Mouse (Mus musculus) lung, postnatal 0 days (tissue): Measurements from ENCODE around the gene Cilp. TPM values are rescaled to one million over a fixed set of nuclear protein-coding genes. Genes with fewer than 3 reads are reported as not detected.

Experiments used
- ATAC-seq: fragments of 200-750 bp; cut with Nextera tagmentation; 2 replicates; pipeline ENCODE4 v1.8.0; 2017; ENCODE audit warnings: moderate library complexity
- DNase-seq: peaks from one replicate; pipeline ENCODE4 v3.0.0-alpha.2; 2016; ENCODE audit warnings: low spot score
- H3K27ac ChIP-seq: fragments of 300-500 bp; sonication (generic); 2 replicates; pipeline ENCODE4 v1.5.1; 2014; ENCODE audit warnings: antibody characterized with exemption, mild to moderate bottlenecking, low read length, mixed read lengths
- H3K27me3 ChIP-seq: fragments of 300-500 bp; sonication (generic); replicated peaks from 2 replicates; pipeline ENCODE4 v1.6.1; 2014; ENCODE audit warnings: low read length, mixed read lengths; ENCODE audit not compliant: insufficient read depth
- H3K36me3 ChIP-seq: fragments of 300-500 bp; sonication (generic); 2 replicates; pipeline ENCODE4 v1.6.1; 2014; ENCODE audit warnings: low read length, mixed read lengths; ENCODE audit not compliant: insufficient read depth
- H3K4me1 ChIP-seq: fragments of 300-500 bp; sonication (generic); 2 replicates; pipeline ENCODE4 v1.6.1; 2014; ENCODE audit warnings: antibody characterized with exemption, low read depth, low read length, mixed read lengths; ENCODE audit not compliant: insufficient read depth
- H3K4me2 ChIP-seq: fragments of 300-500 bp; sonication (generic); replicated peaks from 2 replicates; pipeline ENCODE4 v1.6.1; 2014; ENCODE audit warnings: low read depth, mild to moderate bottlenecking, low read length, moderate library complexity, mixed read lengths
- H3K4me3 ChIP-seq: fragments of 300-500 bp; sonication (generic); 2 replicates; pipeline ENCODE4 v1.5.1; 2014; ENCODE audit warnings: low read depth, low read length
- H3K9ac ChIP-seq: fragments of 300-500 bp; sonication (generic); replicated peaks from 2 replicates; pipeline ENCODE4 v1.6.1; 2014; ENCODE audit warnings: low read depth, mild to moderate bottlenecking
- H3K9me3 ChIP-seq: fragments of 300-500 bp; sonication (generic); 2 replicates; pipeline ENCODE4 v1.6.1; 2016; ENCODE audit warnings: low read length, mixed read lengths
- CTCF ChIP-seq: IDR thresholded peaks from 2 replicates; pipeline ENCODE4 v1.5.1; 2016; ENCODE audit warnings: antibody characterized with exemption, mild to moderate bottlenecking
- EP300 ChIP-seq: IDR thresholded peaks from 2 replicates; pipeline ENCODE4 v1.6.1; 2016; ENCODE audit warnings: antibody characterized with exemption, mild to moderate bottlenecking, control low read depth
- WGBS: fragments of 180-500 bp; shearing (Covaris S2); extraction: QIAGEN DNeasy Blood & Tissue Kit; methylation state at CpG from one replicate; pipeline ENCODE4 v1.1.7; 2014; 5-methylcytosine and 5-hydroxymethylcytosine counted together
- polyA plus RNA-seq: library from polyadenylated mRNA; unstranded; fragments of >200 nt; fragmentation: Nextera tagmentation; extraction: Ambion mirVana; gene quantifications from 2 replicates; pipeline ENCODE4 v1.2.1, GENCODE M21; 2015

The Cilp gene
- polyA plus RNA-seq, 1 experiment from 2014 or later, result 0.13 TPM

DNA sequence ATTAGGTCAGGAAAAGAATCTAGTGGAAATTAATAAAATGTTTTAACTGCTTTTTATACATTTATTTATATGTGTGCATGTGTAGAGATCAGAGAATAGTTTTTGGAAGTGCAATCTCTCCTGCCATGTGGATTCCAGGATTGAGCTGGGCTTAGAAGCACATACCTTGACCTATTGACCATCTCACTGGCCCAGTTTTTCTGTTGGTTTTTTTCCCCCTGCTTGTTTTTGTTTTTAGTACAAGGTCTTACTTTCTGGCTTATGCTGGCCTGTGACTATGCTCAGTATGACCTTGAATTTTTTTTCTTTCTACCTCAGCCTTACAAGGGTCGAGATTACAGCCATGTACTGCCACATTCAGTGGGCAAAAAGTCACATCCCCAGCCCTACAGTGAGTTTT, 43.0 kb downstream of the Cilp start:
- DNase-seq, result no peak
- no peak overlapping the region for H3K27ac ChIP-seq
- H3K9me3 ChIP-seq, result no peaks in the 10 kb centered on the region
- WGBS, result 76% methylated on average over 1 of the region's 1 CpGs
- H3K4me1 ChIP-seq, result no peaks in the 10 kb centered on the region
- H3K9ac ChIP-seq, result no peak overlapping the region
- TF ChIP-seq CTCF (no peak), EP300 (no peak)
- no peak for ATAC-seq
- H3K4me2 ChIP-seq, result no peak overlapping the region
- peaks cover 37% of the 10 kb centered on the region for H3K36me3 ChIP-seq
- no peak overlapping the region for H3K4me3 ChIP-seq
- H3K27me3 ChIP-seq, result no peaks in the 10 kb centered on the region

GRCm38 (mm10) chr9:65312669-65313357, 47.8 kb downstream of the Cilp start:
- no peak overlapping the region for H3K27ac ChIP-seq
- TF ChIP-seq EP300, result no peak
- no peak for TF ChIP-seq CTCF
- H3K4me2 ChIP-seq, result no peak overlapping the region
- H3K9me3 ChIP-seq, result no peaks in the 10 kb centered on the region
- ATAC-seq (no peak; the same call in 1 of the 2 replicates), DNase-seq (no peak)
- no peaks in the 10 kb centered on the region for H3K4me1 ChIP-seq
- no peaks in the 10 kb centered on the region for H3K27me3 ChIP-seq
- WGBS, result 96% methylated on average over 4 of the region's 4 CpGs
- no peak overlapping the region for H3K4me3 ChIP-seq
- peaks cover 31% of the 10 kb centered on the region for H3K36me3 ChIP-seq
- H3K9ac ChIP-seq, result no peak overlapping the region

DNA sequence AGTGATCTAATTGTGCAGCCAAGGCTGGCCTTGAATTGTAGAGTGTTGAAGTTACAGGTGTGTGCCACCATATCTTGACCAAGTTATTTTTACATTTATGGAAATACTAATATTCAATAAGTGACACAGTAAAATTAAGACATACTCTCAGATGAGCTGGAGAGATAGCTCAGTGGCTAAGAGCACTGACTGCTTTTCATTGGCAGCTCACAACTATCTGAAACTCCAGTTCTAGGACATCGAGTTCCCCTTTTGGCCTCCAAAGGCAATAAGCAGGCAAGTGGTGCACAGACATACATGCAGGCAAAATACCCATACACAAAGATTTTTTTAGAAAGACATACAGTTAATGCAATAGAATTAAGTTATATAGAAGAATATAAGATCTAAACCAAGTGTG, 48.9 kb downstream of the Cilp start:
- H3K36me3 ChIP-seq, result peaks cover 30% of the 10 kb centered on the region
- no peak for TF ChIP-seq EP300
- TF ChIP-seq CTCF, result no peak
- no peaks in the 10 kb centered on the region for H3K4me1 ChIP-seq
- H3K4me3 ChIP-seq, result no peak overlapping the region
- H3K4me2 ChIP-seq, result no peak overlapping the region
- DNase-seq, result no peak
- H3K27ac ChIP-seq, result no peak overlapping the region
- H3K9ac ChIP-seq, result no peak overlapping the region
- no peak for ATAC-seq
- no peaks in the 10 kb centered on the region for H3K27me3 ChIP-seq
- WGBS, result 97% methylated on average over 1 of the region's 1 CpGs
- no peaks in the 10 kb centered on the region for H3K9me3 ChIP-seq

DNA sequence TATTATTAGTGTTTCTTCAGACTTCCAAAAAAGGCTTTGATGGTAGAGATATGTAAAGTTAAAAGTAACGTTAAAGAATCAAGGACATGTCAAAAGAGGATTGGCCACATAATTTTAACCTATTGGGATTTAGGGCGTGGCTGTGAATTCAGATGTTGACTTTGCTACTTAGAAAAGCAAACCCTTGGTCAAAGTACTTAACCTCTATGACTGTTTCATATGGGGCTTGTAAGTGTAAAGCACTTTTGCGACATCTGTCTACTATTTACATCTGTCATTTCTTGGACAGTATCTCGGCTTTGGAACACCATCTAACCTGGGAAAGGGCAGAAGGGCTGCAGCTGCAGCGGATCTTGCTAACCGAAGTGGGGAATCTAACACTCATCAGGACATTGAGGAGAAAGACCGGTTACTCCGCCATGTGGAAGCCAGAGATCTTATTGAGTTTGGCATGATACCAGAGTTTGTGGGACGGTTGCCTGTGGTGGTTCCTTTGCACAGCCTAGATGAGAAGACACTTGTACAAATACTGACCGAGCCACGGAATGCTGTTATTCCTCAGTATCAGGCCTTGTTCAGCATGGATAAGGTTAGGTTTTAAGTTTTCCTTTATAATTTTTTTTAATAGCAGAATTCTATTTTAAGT, 57.4 kb downstream of the Cilp start:
- ATAC-seq, result no peak
- Histone ChIP-seq H3K9ac (no peak overlapping the region), H3K4me3 (no peak overlapping the region), H3K27ac (no peak overlapping the region), H3K9me3 (no peaks in the 10 kb centered on the region), H3K4me1 (no peaks in the 10 kb centered on the region), H3K4me2 (no peak overlapping the region), H3K27me3 (no peaks in the 10 kb centered on the region), H3K36me3 (peaks cover 30% of the 10 kb centered on the region)
- 65% methylated on average over 11 of the region's 11 CpGs for WGBS
- peak; percentile 37 for DNase-seq
- no peak for TF ChIP-seq EP300
- no peak for TF ChIP-seq CTCF

DNA sequence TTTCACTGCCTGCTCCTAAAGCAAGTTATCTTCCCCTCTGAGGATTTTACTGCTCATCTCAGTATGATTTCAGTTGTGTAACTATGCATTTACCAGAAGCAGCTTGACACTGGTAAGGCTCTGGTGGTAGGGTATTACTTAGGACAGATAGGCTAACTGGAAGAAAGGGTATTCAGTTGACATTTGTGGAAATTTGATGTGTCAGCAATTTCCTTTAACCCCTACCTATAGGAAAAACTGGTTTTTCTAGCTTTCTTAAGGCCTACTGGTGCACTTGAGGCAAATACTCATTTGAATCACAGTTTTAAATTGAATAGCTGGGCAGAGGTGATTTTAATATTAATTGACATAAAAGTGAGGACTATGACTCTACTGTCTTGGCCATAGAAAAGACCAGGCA, 61.0 kb downstream of the Cilp start:
- TF ChIP-seq EP300, result no peak
- TF ChIP-seq CTCF, result no peak
- Histone ChIP-seq H3K4me1 (no peaks in the 10 kb centered on the region), H3K4me2 (no peak overlapping the region), H3K27ac (no peak overlapping the region), H3K9ac (no peak overlapping the region), H3K9me3 (no peaks in the 10 kb centered on the region), H3K27me3 (no peaks in the 10 kb centered on the region), H3K36me3 (peaks cover 21% of the 10 kb centered on the region), H3K4me3 (no peak overlapping the region)
- ATAC-seq, result no peak
- no peak for DNase-seq

DNA sequence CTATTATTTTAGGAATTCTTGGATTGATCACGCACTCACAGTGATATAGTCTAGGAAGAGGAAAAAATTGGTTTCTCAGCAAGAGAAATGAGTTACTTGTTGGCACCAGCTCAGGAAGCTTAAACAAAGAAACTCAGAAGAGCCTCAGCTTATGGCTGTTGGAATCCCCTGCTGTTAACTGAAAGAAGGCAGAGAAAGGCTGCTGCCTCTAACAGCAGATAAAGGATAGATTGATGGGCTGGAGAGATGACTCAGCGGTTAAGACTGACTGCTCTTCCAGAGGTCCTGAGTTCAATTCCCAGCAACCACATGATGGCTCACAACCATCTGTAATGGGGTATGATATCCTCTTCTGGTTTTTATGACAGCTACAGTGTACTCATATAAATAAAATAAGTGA, 62.4 kb downstream of the Cilp start:
- no peak overlapping the region for H3K9ac ChIP-seq
- TF ChIP-seq CTCF (no peak), EP300 (no peak)
- H3K4me3 ChIP-seq, result no peak overlapping the region
- no peaks in the 10 kb centered on the region for H3K9me3 ChIP-seq
- no peaks in the 10 kb centered on the region for H3K4me1 ChIP-seq
- H3K27me3 ChIP-seq, result no peaks in the 10 kb centered on the region
- H3K36me3 ChIP-seq, result peaks cover 21% of the 10 kb centered on the region
- ATAC-seq, result no peak
- no peak overlapping the region for H3K4me2 ChIP-seq
- no peak for DNase-seq
- no peak overlapping the region for H3K27ac ChIP-seq
- 91% methylated on average over 2 of the region's 2 CpGs for WGBS

Other genes with a start within 250 kb of the Cilp start
- gene Hacd3, start 243.5 kb upstream of the Cilp start, polyA plus RNA-seq, result 88.4 and 100 TPM in 2 replicates
- gene Dpp8, start 232.8 kb upstream of the Cilp start, polyA plus RNA-seq, result 17.2 and 20.1 TPM in 2 replicates
- 1.7 and 1.8 TPM in 2 replicates for gene Igdcc4, start 163.7 kb upstream of the Cilp start, polyA plus RNA-seq
- 0.33 and 0.67 TPM in 2 replicates for gene Igdcc3, start 124.0 kb upstream of the Cilp start, polyA plus RNA-seq
- 5.3 and 5.4 TPM in 2 replicates for gene Parp16, start 69.8 kb upstream of the Cilp start, polyA plus RNA-seq
- gene Clpx, start 29.1 kb downstream of the Cilp start, polyA plus RNA-seq, result 38.8 and 43.5 TPM in 2 replicates
- gene Pdcd7, start 80.9 kb downstream of the Cilp start, polyA plus RNA-seq, result 8.6 and 8.7 TPM in 2 replicates
- gene Ubap1l, start 95.9 kb downstream of the Cilp start, polyA plus RNA-seq, result 0.33 and 0.40 TPM in 2 replicates
- gene Kbtbd13, start 126.5 kb downstream of the Cilp start, polyA plus RNA-seq, result 2.4 and 2.9 TPM in 2 replicates
- 73.2 and 84.4 TPM in 2 replicates for gene Rasl12, start 133.3 kb downstream of the Cilp start, polyA plus RNA-seq
- not detected in 2 replicates for gene Slc51b, start 157.8 kb downstream of the Cilp start, polyA plus RNA-seq
- gene Mtfmt, start 170.6 kb downstream of the Cilp start, polyA plus RNA-seq, result 10.2 and 11.5 TPM in 2 replicates
- gene Spg21, start 195.8 kb downstream of the Cilp start, polyA plus RNA-seq, result 94.0 and 94.2 TPM in 2 replicates